Mouse (Mus musculus): ENCODE data around the gene Hpf1.

DNA sequence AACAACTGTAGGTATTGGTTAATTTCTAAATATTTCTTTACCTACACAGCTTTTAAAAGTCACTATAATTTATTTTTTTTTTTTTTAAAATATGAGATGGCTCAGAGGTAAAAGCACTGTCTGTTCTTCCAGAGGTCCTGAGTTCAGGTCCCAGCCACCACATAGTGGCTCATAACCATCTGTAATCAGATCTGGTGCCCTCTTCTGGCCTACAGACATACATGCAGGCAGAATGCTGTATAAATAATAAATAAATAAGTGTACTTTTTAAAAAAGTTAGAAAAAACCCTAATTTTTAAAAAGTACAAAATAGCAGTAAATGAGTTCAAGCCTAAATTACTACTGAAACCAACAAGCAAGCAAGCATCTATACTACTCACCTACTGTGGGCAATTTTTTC is 43.4 kb downstream of the Hpf1 start:
- TF ChIP-seq POLR2AphosphoS5 (IDR thresholded peaks at IDR 0.05; ENCODE audit: borderline replicate concordance, low read depth, low read length) = no peak
- no peak for TF ChIP-seq ZKSCAN1 (IDR thresholded peaks at IDR 0.05; ENCODE audit: low read depth, low read length)
- no peak for TF ChIP-seq EP300 (IDR thresholded peaks at IDR 0.05; ENCODE audit: low read depth in 1 of 2, low read length in 2 of 2)
- peak in 2 of 3 experiments; percentile 24 to 49; a peak in 4 of 6 replicates for TF ChIP-seq CTCF (IDR thresholded peaks at IDR 0.05 in 2 of 3, conservative IDR thresholded peaks at IDR 0.05 in 1 of 3; ENCODE audit: control insufficient read depth in 1 of 3, insufficient read depth in 1 of 3, low read depth in 2 of 3, low read length in 3 of 3, poor library complexity in 1 of 3, severe bottlenecking in 1 of 3)
- no peak for TF ChIP-seq POLR2A (IDR thresholded peaks at IDR 0.05; ENCODE audit: control insufficient read depth in 1 of 2, insufficient read depth in 1 of 2, low read depth in 1 of 2, low read length in 2 of 2, poor library complexity in 1 of 2)
- TF ChIP-seq MAX (IDR thresholded peaks at IDR 0.05; ENCODE audit: low read length) = no peak
- no peak for TF ChIP-seq USF1 (IDR thresholded peaks at IDR 0.05; ENCODE audit: low read depth, low read length)
- TF ChIP-seq E2F4 (IDR thresholded peaks at IDR 0.05; ENCODE audit: borderline replicate concordance, low read depth, low read length) = no peak
- no peak for TF ChIP-seq MYC (IDR thresholded peaks at IDR 0.05; ENCODE audit: low read depth, low read length)
- no peak for TF ChIP-seq ZMIZ1 (IDR thresholded peaks at IDR 0.05; ENCODE audit: low read depth, low read length)
- TF ChIP-seq SMC3 (IDR thresholded peaks at IDR 0.05; ENCODE audit: low read depth, low read length) = peak; percentile 36
- no peak for TF ChIP-seq GABPA (IDR thresholded peaks at IDR 0.05; ENCODE audit: low read depth, low read length)
